Mouse (Mus musculus) cerebellum, adult 2 months (tissue): ENCODE measurements around the gene Tmem132a.

Source experiments
- CTCF ChIP-seq: fragments of 200-500 bp; IDR thresholded peaks from 2 replicates; pipeline ENCODE4 v1.5.1; 2011; ENCODE audit warnings: low read depth, mild to moderate bottlenecking, control low read depth, low read length, moderate library complexity, borderline replicate concordance; ENCODE audit not compliant: insufficient read depth
- POLR2A ChIP-seq: fragments of 200-500 bp; IDR thresholded peaks from 2 replicates; pipeline ENCODE4 v1.6.1; 2011; ENCODE audit warnings: low read length, control low read depth, borderline replicate concordance; ENCODE audit not compliant: insufficient read depth

DNA sequence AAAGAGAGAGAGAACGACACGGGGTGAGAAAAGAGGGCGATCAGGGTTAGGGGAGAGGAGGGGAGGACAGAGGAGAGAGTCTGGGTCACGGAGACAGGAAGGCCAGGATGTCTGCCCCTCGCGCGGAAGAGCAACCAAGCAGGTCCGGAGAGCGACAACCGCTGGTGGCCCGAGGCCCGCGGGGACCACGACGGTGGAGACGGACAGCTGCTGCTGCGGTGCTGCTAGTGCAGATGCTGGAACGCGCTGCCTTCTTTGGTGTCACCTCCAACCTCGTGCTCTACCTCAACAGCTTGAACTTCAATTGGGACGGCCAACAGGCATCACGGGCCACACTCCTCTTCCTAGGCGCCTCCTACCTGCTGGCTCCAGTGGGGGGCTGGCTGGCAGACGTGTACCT is 26.8 kb downstream of the Tmem132a start:
- TF ChIP-seq CTCF (no peak), POLR2A (no peak)
